Mouse (Mus musculus) hindbrain, embryonic 15.5 days (tissue): ENCODE results near the gene Zfp607b. TPM values are rescaled to one million over a fixed set of nuclear protein-coding genes. Genes with fewer than 3 reads are reported as not detected.
A peak's percentile ranks its signal among the peaks of the same experiment; 100 is the strongest.

Experiments
- ATAC-seq: fragments of 200-750 bp; cut with Nextera tagmentation; 2 replicates; pipeline ENCODE4 v1.8.0; 2017; ENCODE audit warnings: low read depth, moderate number of reproducible peaks, moderate TSS enrichment; ENCODE audit not compliant: low FRiP score
- H3K27ac ChIP-seq: fragments of 300-500 bp; sonication (generic); replicated peaks from 2 replicates; pipeline ENCODE4 v1.5.1; 2015; ENCODE audit warnings: mild to moderate bottlenecking, inconsistent platforms
- H3K27me3 ChIP-seq: fragments of 300-500 bp; sonication (generic); 2 replicates; pipeline ENCODE4 v1.6.1; 2015; ENCODE audit warnings: control low read depth, inconsistent platforms
- H3K36me3 ChIP-seq: fragments of 300-500 bp; sonication (generic); 2 replicates; pipeline ENCODE4 v1.6.1; 2015; ENCODE audit warnings: control low read depth, inconsistent platforms
- H3K4me1 ChIP-seq: fragments of 300-500 bp; sonication (generic); replicated peaks from 2 replicates; pipeline ENCODE4 v1.6.1; 2015; ENCODE audit warnings: control low read depth, inconsistent platforms
- H3K4me2 ChIP-seq: fragments of 300-500 bp; sonication (generic); 2 replicates; pipeline ENCODE4 v1.6.1; 2015; ENCODE audit warnings: moderate library complexity, mild to moderate bottlenecking, inconsistent platforms
- H3K4me3 ChIP-seq: fragments of 300-500 bp; sonication (generic); 2 replicates; pipeline ENCODE4 v1.5.1; 2015; ENCODE audit warnings: mild to moderate bottlenecking, inconsistent platforms
- H3K9ac ChIP-seq: fragments of 300-500 bp; sonication (generic); 2 replicates; pipeline ENCODE4 v1.6.1; 2015; ENCODE audit warnings: inconsistent platforms
- H3K9me3 ChIP-seq: fragments of 300-500 bp; sonication (generic); 2 replicates; pipeline ENCODE4 v1.6.1; 2016; ENCODE audit warnings: control low read depth, inconsistent platforms
- WGBS: fragments of 180-500 bp; shearing (Covaris S2); methylation state at CpG from one replicate; pipeline ENCODE4 v1.1.7; 2015; 5-methylcytosine and 5-hydroxymethylcytosine counted together
- polyA plus RNA-seq: library from polyadenylated mRNA; unstranded; fragments of >200 nt; fragmentation: Nextera tagmentation; extraction: Ambion mirVana; gene quantifications from 2 replicates; pipeline ENCODE4 v1.2.1, GENCODE M21; 2015

The Zfp607b gene
- polyA plus RNA-seq, 1 experiment from 2014 or later = 13.8 TPM

GRCm38 (mm10) chr7:27687836-27688235, 1.3 kb upstream of the Zfp607b start:
- Histone ChIP-seq H3K9ac (peak overlapping the region; percentile 65), H3K4me3 (peak overlapping the region; percentile 49), H3K27ac (peak overlapping the region; percentile 85; the same call in 1 of the 2 replicates), H3K9me3 (no peaks in the 10 kb centered on the region), H3K36me3 (no peaks in the 10 kb centered on the region), H3K27me3 (no peaks in the 10 kb centered on the region), H3K4me1 (peaks cover 29% of the 10 kb centered on the region), H3K4me2 (peak overlapping the region; percentile 79)
- WGBS = 75% methylated on average over 3 of the region's 3 CpGs
- ATAC-seq = no peak

GRCm38 (mm10) chr7:27688246-27688788, 823 bp upstream of the Zfp607b start:
- H3K4me1 ChIP-seq = peaks cover 29% of the 10 kb centered on the region
- H3K4me2 ChIP-seq = peak overlapping the region; percentile 79
- ATAC-seq = no peak
- H3K9ac ChIP-seq = peak overlapping the region; percentile 65
- H3K27ac ChIP-seq = peak overlapping the region; percentile 85
- H3K4me3 ChIP-seq = peak overlapping the region; percentile 49
- H3K36me3 ChIP-seq = no peaks in the 10 kb centered on the region
- no peaks in the 10 kb centered on the region for H3K9me3 ChIP-seq
- no peaks in the 10 kb centered on the region for H3K27me3 ChIP-seq
- WGBS = 43% methylated on average over 14 of the region's 14 CpGs

GRCm38 (mm10) chr7:27691076-27691475, 1.9 kb downstream of the Zfp607b start:
- no peak overlapping the region for H3K27ac ChIP-seq
- no peaks in the 10 kb centered on the region for H3K9me3 ChIP-seq
- H3K4me1 ChIP-seq = peaks cover 21% of the 10 kb centered on the region
- no peak for ATAC-seq
- H3K36me3 ChIP-seq = no peaks in the 10 kb centered on the region
- no peaks in the 10 kb centered on the region for H3K27me3 ChIP-seq
- no peak overlapping the region for H3K9ac ChIP-seq
- H3K4me3 ChIP-seq = no peak overlapping the region
- 46% methylated on average over 5 of the region's 5 CpGs for WGBS
- no peak overlapping the region for H3K4me2 ChIP-seq

- H3K9ac ChIP-seq = no peak overlapping the region
- H3K4me2 ChIP-seq = no peak overlapping the region
- WGBS = 32% methylated on average over 3 of the region's 3 CpGs
- H3K27ac ChIP-seq = no peak overlapping the region
- peaks cover 20% of the 10 kb centered on the region for H3K36me3 ChIP-seq
- no peak overlapping the region for H3K4me3 ChIP-seq
- no peaks in the 10 kb centered on the region for H3K9me3 ChIP-seq
- ATAC-seq = no peak
- no peaks in the 10 kb centered on the region for H3K4me1 ChIP-seq
- no peaks in the 10 kb centered on the region for H3K27me3 ChIP-seq
These were observed 7.6 kb downstream of the Zfp607b start for GRCm38 (mm10) chr7:27696711-27697110.

- no peak overlapping the region for H3K9ac ChIP-seq
- H3K36me3 ChIP-seq = peaks cover 8% of the 10 kb centered on the region
- no peaks in the 10 kb centered on the region for H3K4me1 ChIP-seq
- no peak overlapping the region for H3K27ac ChIP-seq
- 85% methylated on average over 7 of the region's 7 CpGs for WGBS
- 0 out of 2 replicates have a peak, but pooled peaks cover 9% of the 10 kb centered on the region for H3K9me3 ChIP-seq
- H3K27me3 ChIP-seq = no peaks in the 10 kb centered on the region
- ATAC-seq = no peak
- no peak overlapping the region for H3K4me3 ChIP-seq
- H3K4me2 ChIP-seq = no peak overlapping the region
These were observed 21.3 kb downstream of the Zfp607b start for GRCm38 (mm10) chr7:27710402-27710801.

- no peak overlapping the region for H3K4me2 ChIP-seq
- no peaks in the 10 kb centered on the region for H3K27me3 ChIP-seq
- H3K9ac ChIP-seq = no peak overlapping the region
- H3K9me3 ChIP-seq = no peaks in the 10 kb centered on the region
- no peaks in the 10 kb centered on the region for H3K36me3 ChIP-seq
- H3K27ac ChIP-seq = no peak overlapping the region
- 93% methylated on average over 8 of the region's 8 CpGs for WGBS
- ATAC-seq = no peak
- H3K4me3 ChIP-seq = no peak overlapping the region
- peaks cover 3% of the 10 kb centered on the region; the same call in 1 of the 2 replicates for H3K4me1 ChIP-seq
These were observed 32.8 kb downstream of the Zfp607b start for GRCm38 (mm10) chr7:27721951-27722350.

GRCm38 (mm10) chr7:27725566-27726538, 36.7 kb downstream of the Zfp607b start:
- ATAC-seq = peak; percentile 83
- Histone ChIP-seq H3K27ac (peak overlapping the region; percentile 76), H3K9me3 (no peaks in the 10 kb centered on the region), H3K4me1 (peaks cover 3% of the 10 kb centered on the region; the same call in 1 of the 2 replicates), H3K36me3 (no peaks in the 10 kb centered on the region), H3K9ac (no peak overlapping the region), H3K27me3 (no peaks in the 10 kb centered on the region), H3K4me2 (peak overlapping the region; percentile 35), H3K4me3 (no peak overlapping the region)
- 42% methylated on average over 12 of the region's 12 CpGs for WGBS

GRCm38 (mm10) chr7:27727471-27727870, 38.3 kb downstream of the Zfp607b start:
- Histone ChIP-seq H3K9me3 (no peaks in the 10 kb centered on the region), H3K36me3 (no peaks in the 10 kb centered on the region), H3K4me2 (no peak overlapping the region), H3K4me3 (no peak overlapping the region), H3K27me3 (no peaks in the 10 kb centered on the region), H3K9ac (no peak overlapping the region), H3K4me1 (peaks cover 5% of the 10 kb centered on the region), H3K27ac (no peak overlapping the region)
- ATAC-seq = no peak
- WGBS = 56% methylated on average over 2 of the region's 2 CpGs

GRCm38 (mm10) chr7:27731281-27731883, 42.2 kb downstream of the Zfp607b start, which contains the start of gene Zfp60:
Gene Zfp60, plus strand, starts transcription at chr7:27731389.
- H3K4me3 ChIP-seq = peak within 1 kb of the TSS; percentile 68
- H3K27me3 ChIP-seq = no peaks in the 10 kb centered on the region
- under 1% methylated on average over 35 of the region's 35 CpGs for WGBS
- no peaks in the 10 kb centered on the region for H3K36me3 ChIP-seq
- H3K4me1 ChIP-seq = peaks cover 39% of the 10 kb centered on the region
- H3K27ac ChIP-seq = peak within 1 kb of the TSS; percentile 96
- H3K4me2 ChIP-seq = peak within 1 kb of the TSS; percentile 61
- ATAC-seq = peak; percentile 93
- no peaks in the 10 kb centered on the region for H3K9me3 ChIP-seq
- H3K9ac ChIP-seq = peak within 1 kb of the TSS; percentile 87

- Histone ChIP-seq H3K4me1 (peaks cover 39% of the 10 kb centered on the region), H3K27me3 (no peaks in the 10 kb centered on the region), H3K4me2 (peak overlapping the region; percentile 61), H3K9ac (peak overlapping the region; percentile 87), H3K4me3 (peak overlapping the region; percentile 68), H3K36me3 (no peaks in the 10 kb centered on the region), H3K27ac (peak overlapping the region; percentile 96), H3K9me3 (no peaks in the 10 kb centered on the region)
- no peak; the same call in 1 of the 2 replicates for ATAC-seq
- WGBS = 2% methylated on average over 12 of the region's 12 CpGs
These were observed 42.8 kb downstream of the Zfp607b start for GRCm38 (mm10) chr7:27731946-27732345.

GRCm38 (mm10) chr7:27732508-27732907, 43.4 kb downstream of the Zfp607b start:
- 47% methylated on average over 6 of the region's 6 CpGs for WGBS
- H3K4me3 ChIP-seq = peak overlapping the region; percentile 68
- ATAC-seq = no peak
- peak overlapping the region; percentile 96 for H3K27ac ChIP-seq
- peak overlapping the region; percentile 87 for H3K9ac ChIP-seq
- no peaks in the 10 kb centered on the region for H3K27me3 ChIP-seq
- H3K36me3 ChIP-seq = no peaks in the 10 kb centered on the region
- no peaks in the 10 kb centered on the region for H3K9me3 ChIP-seq
- peak overlapping the region; percentile 61 for H3K4me2 ChIP-seq
- H3K4me1 ChIP-seq = peaks cover 39% of the 10 kb centered on the region

- Histone ChIP-seq H3K4me2 (peak overlapping the region; percentile 45), H3K27ac (peak overlapping the region; percentile 74), H3K4me1 (peaks cover 39% of the 10 kb centered on the region), H3K4me3 (peak overlapping the region; percentile 14), H3K27me3 (no peaks in the 10 kb centered on the region), H3K9me3 (no peaks in the 10 kb centered on the region), H3K36me3 (peaks cover 22% of the 10 kb centered on the region), H3K9ac (0 out of 2 replicates have a peak overlapping the region, but pooled peaks have one; percentile 3)
- 8% methylated on average over 5 of the region's 5 CpGs for WGBS
- ATAC-seq = no peak
These were observed 46.3 kb downstream of the Zfp607b start for GRCm38 (mm10) chr7:27735457-27735856.
